Mouse (Mus musculus) right cerebral cortex, postnatal 4 days (tissue): ENCODE results near the gene Fam172a.

ENCODE experiments used
- DNase-seq: peaks from one replicate; pipeline ENCODE4 v3.0.0-alpha.2; 2022

Fam172a gene

GRCm38 (mm10) chr13:77977121-77977520 lies 275.3 kb downstream of the Fam172a start:
- DNase-seq, result no peak

GRCm38 (mm10) chr13:77982105-77982851 lies 280.4 kb downstream of the Fam172a start:
- peak; percentile 44 for DNase-seq

- DNase-seq, result no peak
These were observed 281.0 kb downstream of the Fam172a start for GRCm38 (mm10) chr13:77982852-77983202.

GRCm38 (mm10) chr13:77991189-77991886 lies 289.5 kb downstream of the Fam172a start:
- DNase-seq, result no peak

GRCm38 (mm10) chr13:78004649-78005048 lies 302.8 kb downstream of the Fam172a start:
- DNase-seq, result no peak

- DNase-seq, result no peak
These were observed 303.5 kb downstream of the Fam172a start for GRCm38 (mm10) chr13:78005344-78005743.

GRCm38 (mm10) chr13:78010176-78010575 lies 308.3 kb downstream of the Fam172a start:
- no peak for DNase-seq

- no peak for DNase-seq
These were observed 323.0 kb downstream of the Fam172a start, which contains the start of gene Pou5f2 for GRCm38 (mm10) chr13:78024683-78025294. TSS of gene Pou5f2 (plus strand) at chr13:78024902.

GRCm38 (mm10) chr13:78032821-78033220 lies 331.0 kb downstream of the Fam172a start:
- DNase-seq, result no peak

- DNase-seq, result no peak
These were observed 335.4 kb downstream of the Fam172a start for GRCm38 (mm10) chr13:78037203-78037602.

- no peak for DNase-seq
These were observed 341.4 kb downstream of the Fam172a start for GRCm38 (mm10) chr13:78043203-78043602.

GRCm38 (mm10) chr13:78045116-78045515 lies 343.3 kb downstream of the Fam172a start:
- DNase-seq, result no peak

- no peak for DNase-seq
These were observed 385.9 kb downstream of the Fam172a start for GRCm38 (mm10) chr13:78087751-78088150.

GRCm38 (mm10) chr13:78090701-78091100 lies 388.9 kb downstream of the Fam172a start:
- no peak for DNase-seq

GRCm38 (mm10) chr13:78091949-78092348 lies 390.1 kb downstream of the Fam172a start:
- DNase-seq, result no peak

- DNase-seq, result no peak
These were observed 392.5 kb downstream of the Fam172a start for GRCm38 (mm10) chr13:78094352-78094751.

- no peak for DNase-seq
These were observed 393.5 kb downstream of the Fam172a start for GRCm38 (mm10) chr13:78095071-78095973.

- DNase-seq, result no peak
These were observed 397.1 kb downstream of the Fam172a start for GRCm38 (mm10) chr13:78098858-78099445.

- DNase-seq, result no peak
These were observed 398.1 kb downstream of the Fam172a start for GRCm38 (mm10) chr13:78099746-78100530.

- no peak for DNase-seq
These were observed 398.8 kb downstream of the Fam172a start for GRCm38 (mm10) chr13:78100664-78101063.

GRCm38 (mm10) chr13:78102337-78102736 lies 400.5 kb downstream of the Fam172a start:
- no peak for DNase-seq

GRCm38 (mm10) chr13:78104851-78105250 lies 403.0 kb downstream of the Fam172a start:
- DNase-seq, result no peak
